Mouse (Mus musculus): Measurements from ENCODE around the gene Iqck. TPM values are rescaled to one million over a fixed set of nuclear protein-coding genes. Genes with fewer than 3 reads are reported as not detected.

Gene Iqck
- total RNA-seq, 2 experiments from 2014 or later, result 4.9 to 5.4 TPM

DNA sequence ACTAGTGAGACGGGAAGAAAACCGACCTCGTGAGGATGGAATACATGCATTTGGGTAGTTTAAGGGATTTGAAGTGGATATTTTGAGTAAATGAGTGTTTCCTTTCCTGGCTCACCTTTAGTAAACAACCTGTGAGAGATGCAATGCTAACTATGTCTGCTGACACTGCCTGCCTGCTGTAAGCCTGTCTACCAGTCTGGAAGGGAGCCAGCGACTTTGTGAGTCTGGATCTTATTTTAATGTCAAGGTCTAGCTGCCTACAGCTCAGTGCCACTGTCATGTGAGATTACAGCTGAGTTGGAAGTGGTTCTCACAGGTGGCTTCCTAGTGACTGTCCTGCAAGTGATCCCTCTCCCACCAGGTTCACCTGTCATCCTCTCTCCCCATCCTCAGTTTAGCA lies 49.0 kb downstream of the Iqck start:
- DNase-seq (ENCODE audit: low spot score in 2 of 2), result no peak
- TF ChIP-seq CTCF (conservative IDR thresholded peaks at IDR 0.05), result no peak
- no peak overlapping the region for H3K27ac ChIP-seq
- no peak overlapping the region for H3K4me3 ChIP-seq

- Histone ChIP-seq H3K4me3 (no peak overlapping the region), H3K27ac (no peak overlapping the region)
- no peak for DNase-seq (ENCODE audit: low spot score in 2 of 2)
- TF ChIP-seq CTCF (conservative IDR thresholded peaks at IDR 0.05), result no peak
Measured at GRCm38 (mm10) chr7:118908961-118909515, 53.5 kb downstream of the Iqck start.

GRCm38 (mm10) chr7:118910464-118910863 lies 54.9 kb downstream of the Iqck start:
- TF ChIP-seq CTCF (conservative IDR thresholded peaks at IDR 0.05), result no peak
- no peak for DNase-seq (ENCODE audit: low spot score in 2 of 2)
- Histone ChIP-seq H3K27ac (no peak overlapping the region), H3K4me3 (no peak overlapping the region)

DNA sequence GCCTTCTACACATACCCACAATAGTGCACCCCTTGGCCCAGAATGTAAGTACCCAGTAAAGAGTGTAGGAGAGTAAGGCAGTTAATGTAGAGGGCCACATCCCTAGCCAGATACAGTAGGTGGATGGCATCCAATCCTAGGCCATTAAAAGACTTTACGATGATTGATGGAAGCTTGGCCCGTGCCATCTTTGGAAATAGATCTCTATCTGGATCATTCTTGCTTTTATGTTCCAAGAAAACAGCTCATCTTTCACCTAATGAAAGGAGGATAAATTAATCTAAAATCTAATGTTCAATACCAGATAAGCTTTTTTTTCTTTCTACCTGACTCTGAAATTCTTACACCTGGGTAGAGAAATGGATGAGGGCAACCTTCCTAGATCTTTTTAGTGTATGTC lies 55.6 kb downstream of the Iqck start:
- no peak overlapping the region for H3K4me3 ChIP-seq
- H3K27ac ChIP-seq, result no peak overlapping the region
- TF ChIP-seq CTCF (conservative IDR thresholded peaks at IDR 0.05), result no peak
- no peak for DNase-seq (ENCODE audit: low spot score in 2 of 2)

- H3K4me3 ChIP-seq, result no peak overlapping the region
- no peak overlapping the region for H3K27ac ChIP-seq
- DNase-seq (ENCODE audit: low spot score in 2 of 2), result no peak
- TF ChIP-seq CTCF (conservative IDR thresholded peaks at IDR 0.05), result no peak
Measured at GRCm38 (mm10) chr7:118911571-118911970, 56.0 kb downstream of the Iqck start.

GRCm38 (mm10) chr7:118912049-118912490 lies 56.5 kb downstream of the Iqck start:
- Histone ChIP-seq H3K27ac (no peak overlapping the region), H3K4me3 (no peak overlapping the region)
- DNase-seq (ENCODE audit: low spot score in 2 of 2), result no peak
- TF ChIP-seq CTCF (conservative IDR thresholded peaks at IDR 0.05), result no peak

- Histone ChIP-seq H3K27ac (no peak overlapping the region), H3K4me3 (no peak overlapping the region)
- TF ChIP-seq CTCF (conservative IDR thresholded peaks at IDR 0.05), result no peak
- no peak for DNase-seq (ENCODE audit: low spot score in 2 of 2)
Measured at GRCm38 (mm10) chr7:118914561-118915165, 59.1 kb downstream of the Iqck start.

DNA sequence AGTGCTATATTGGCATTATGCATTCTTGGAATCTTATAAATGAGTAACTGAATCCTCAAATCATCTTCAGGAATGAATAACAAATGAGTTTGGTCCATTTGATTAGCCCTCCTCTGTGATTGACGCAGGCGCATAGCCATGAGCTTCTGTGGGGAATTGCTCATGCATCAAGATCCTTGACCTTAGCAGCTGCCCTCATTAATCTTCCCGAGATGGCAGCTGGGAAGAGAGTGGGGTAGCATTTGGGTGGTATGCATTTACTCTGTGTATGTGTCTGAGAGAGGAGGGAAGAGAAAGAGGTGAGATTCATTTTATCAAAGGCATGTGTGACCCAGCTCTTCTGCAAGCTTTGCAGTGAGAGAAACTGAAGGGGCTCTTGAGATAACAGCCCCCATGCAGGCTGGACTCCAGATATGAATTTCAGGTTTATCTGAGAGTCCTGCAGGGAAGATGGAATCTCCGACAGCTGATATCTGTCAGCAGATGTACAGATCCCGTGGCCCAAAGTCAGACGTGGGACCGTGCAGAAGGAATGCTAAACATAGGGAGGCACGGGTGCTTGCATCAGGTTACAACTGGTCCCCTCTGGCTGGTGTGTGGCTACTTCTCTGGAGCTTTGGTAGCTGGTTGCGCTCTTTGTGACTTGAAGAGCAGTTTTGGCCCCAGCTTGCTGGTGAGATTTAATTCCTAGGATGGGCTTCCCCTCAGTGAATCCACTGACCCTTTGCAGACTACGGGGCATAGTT lies 63.9 kb downstream of the Iqck start:
- Histone ChIP-seq H3K27ac (no peak overlapping the region), H3K4me3 (no peak overlapping the region)
- no peak for TF ChIP-seq CTCF (conservative IDR thresholded peaks at IDR 0.05)
- no peak for DNase-seq (ENCODE audit: low spot score in 2 of 2)

- TF ChIP-seq CTCF (conservative IDR thresholded peaks at IDR 0.05), result no peak
- H3K27ac ChIP-seq, result no peak overlapping the region; the same call in 1 of the 2 replicates
Measured at GRCm38 (mm10) chr7:118922441-118923202, 67.1 kb downstream of the Iqck start.

DNA sequence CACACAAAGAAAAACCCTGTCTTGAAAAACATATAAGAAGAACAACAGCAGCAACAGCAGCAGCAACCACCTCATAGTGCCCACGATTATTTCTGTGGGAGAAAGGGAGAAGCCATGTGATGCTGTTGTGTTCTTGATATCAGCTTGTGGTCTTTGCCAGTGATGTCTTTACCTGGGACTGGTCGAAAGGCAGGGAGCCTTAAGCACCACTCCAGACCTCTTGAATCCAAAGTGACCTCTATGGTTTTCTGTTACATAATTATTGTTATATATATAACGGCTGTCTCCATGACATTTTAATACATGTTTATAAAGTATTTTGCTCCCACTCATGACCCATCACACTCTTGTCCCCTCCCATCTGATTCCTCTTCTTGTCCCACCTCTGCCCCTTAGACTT lies 70.0 kb downstream of the Iqck start:
- no peak for DNase-seq (ENCODE audit: low spot score in 2 of 2)
- H3K4me3 ChIP-seq, result no peak overlapping the region
- no peak for TF ChIP-seq CTCF (conservative IDR thresholded peaks at IDR 0.05)
- H3K27ac ChIP-seq, result peak overlapping the region; percentile 71

More at GRCm38 (mm10) chr7:118922441-118923202, 67.1 kb downstream of the Iqck start:
- H3K4me3 ChIP-seq, result no peak overlapping the region
- no peak for DNase-seq (ENCODE audit: low spot score in 2 of 2)

DNA sequence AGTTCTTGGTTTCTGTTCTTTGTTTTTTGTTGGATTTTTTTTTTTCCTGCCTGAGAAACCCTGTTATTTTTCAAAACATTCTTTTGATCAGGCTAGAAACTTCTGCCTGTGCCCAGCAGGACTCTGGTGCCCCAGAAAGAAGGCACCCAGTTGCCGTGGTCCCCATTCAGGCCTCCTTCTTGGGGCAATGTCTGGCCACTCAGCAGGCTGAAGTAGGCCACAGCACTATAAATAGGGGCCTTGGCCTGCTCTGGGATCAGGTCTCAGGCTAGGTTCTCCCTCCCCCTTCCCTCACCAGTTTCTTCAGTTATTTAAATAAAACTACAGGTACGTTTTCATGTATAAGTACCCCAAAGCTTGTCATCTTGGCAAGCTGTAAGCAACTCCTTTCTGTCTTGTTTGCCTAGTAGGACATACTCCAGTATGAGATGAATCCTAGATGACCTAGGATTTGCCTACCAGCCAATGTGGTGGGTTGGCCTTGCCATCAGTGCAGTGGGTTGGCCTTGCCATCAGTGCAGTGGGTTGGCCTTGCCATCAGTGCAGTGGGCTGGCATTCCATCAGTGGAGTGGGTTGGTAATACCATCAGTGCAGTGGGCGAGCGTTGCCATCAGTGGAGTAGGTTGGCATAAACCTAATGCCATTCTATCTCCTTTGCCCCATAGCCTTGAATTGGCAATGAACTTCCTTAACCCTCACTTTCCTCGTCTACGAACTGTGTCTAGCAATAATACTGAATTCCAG lies 71.1 kb downstream of the Iqck start:
- DNase-seq (ENCODE audit: low spot score in 2 of 2), result no peak
- TF ChIP-seq CTCF (conservative IDR thresholded peaks at IDR 0.05), result no peak; the same call in 1 of the 2 replicates
- Histone ChIP-seq H3K4me3 (no peak overlapping the region), H3K27ac (peak overlapping the region; percentile 56)

GRCm38 (mm10) chr7:118927279-118927678 lies 71.7 kb downstream of the Iqck start:
- Histone ChIP-seq H3K27ac (peak overlapping the region; percentile 56), H3K4me3 (no peak overlapping the region)
- no peak for TF ChIP-seq CTCF (conservative IDR thresholded peaks at IDR 0.05)
- no peak for DNase-seq (ENCODE audit: low spot score in 2 of 2)

Data from layer of hippocampus, adult 2 months (tissue).